Mouse (Mus musculus) erythroblast, embryonic 14.5 days (primary cell): ENCODE data around the gene Strn.

Experiments used
- GATA1 ChIP-seq: IDR thresholded peaks from 2 replicates; pipeline ENCODE4 v1.6.1; 2012; ENCODE audit warnings: low read length, inconsistent platforms, mixed read lengths
- TAL1 ChIP-seq: IDR thresholded peaks from 3 replicates; pipeline ENCODE4 v1.6.1; 2012; ENCODE audit warnings: low read length, inconsistent platforms, mixed read lengths

- TF ChIP-seq TAL1 (no peak), GATA1 (no peak)
Observed at GRCm38 (mm10) chr17:78664962-78665545, 71.9 kb downstream of the Strn start.
